13 mouse cellular contexts compared by ENCODE assay signal in the genomic region with DNA sequence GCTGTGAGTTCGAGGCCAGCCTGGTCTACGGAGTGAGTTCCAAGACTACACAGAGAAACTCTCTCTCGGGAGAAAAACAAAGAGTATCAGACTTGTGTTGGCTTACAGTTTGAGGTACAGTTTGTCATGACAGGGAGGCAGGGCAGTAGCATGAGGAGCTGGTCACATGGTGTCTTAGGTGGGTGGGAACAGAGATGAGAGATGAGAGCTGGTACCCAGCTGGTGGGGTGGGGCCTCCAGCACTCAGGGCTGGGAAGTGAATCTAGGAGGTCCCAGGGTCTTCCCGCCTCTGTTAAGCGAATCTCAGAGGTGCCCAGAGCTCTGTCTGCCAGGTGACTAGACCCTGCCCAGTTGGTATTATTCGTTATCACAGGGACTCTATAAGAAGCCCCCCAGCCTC. TPM values are rescaled to one million over a fixed set of nuclear protein-coding genes. Genes with fewer than 3 reads are reported as not detected.
"Had no signal": no experiment of that assay in that cellular context is flagged by ENCODE, and none has a peak within 500 bp of the region (broad histone marks: within the 10 kb centered on the region; RNA-seq: fewer than 3 reads in every experiment).

No protein-coding gene starts in this region.

- H3K4me2 ChIP-seq: liver, embryonic 11.5 days; liver, embryonic 15.5 days; neural tube, embryonic 15.5 days had no signal

- H3K9ac ChIP-seq: liver, embryonic 15.5 days; neural tube, embryonic 15.5 days had no signal

- H3K36me3 ChIP-seq: liver, embryonic 15.5 days; midbrain, embryonic 10.5 days; neural tube, embryonic 15.5 days had no signal

- H3K9me3 ChIP-seq: liver, embryonic 15.5 days; midbrain, embryonic 10.5 days; neural tube, embryonic 15.5 days had no signal

- H3K4me3 ChIP-seq: liver, embryonic 15.5 days; midbrain, embryonic 10.5 days; myocyte; neural tube, embryonic 15.5 days had no signal

- H3K27me3 ChIP-seq: liver, embryonic 15.5 days had no signal

- H3K27ac ChIP-seq: liver, embryonic 15.5 days; midbrain, embryonic 10.5 days; neural tube, embryonic 15.5 days had no signal

RNA-seq across cellular contexts. Expression of gene Prcd, which starts 23.9 kb away (rescaled TPM):
- total RNA-seq: megakaryocyte, adult 5-6 weeks had no signal

RNA-seq across cellular contexts. Expression of gene Cygb, which starts 24.6 kb away (rescaled TPM):
- total RNA-seq: megakaryocyte, adult 5-6 weeks had no signal

RNA-seq across cellular contexts. Expression of gene Aanat, which starts 43.2 kb away (rescaled TPM):
- total RNA-seq: megakaryocyte, adult 5-6 weeks had no signal
- polyA plus RNA-seq: large intestine, adult 2 months; liver, embryonic 11.5 days; liver, embryonic 15.5 days; lung, adult 2 months; lung, postnatal 0 days; midbrain, embryonic 10.5 days; myocyte; neural tube, embryonic 11.5 days; small intestine, adult 2 months; stomach, embryonic 16.5 days; thymus, postnatal 0 days had no signal
